Mouse (Mus musculus) heart, embryonic 10.5 days (tissue): ENCODE results near the gene Chrm3. TPM values are rescaled to one million over a fixed set of nuclear protein-coding genes. Genes with fewer than 3 reads are reported as not detected.

Source experiments
- DNase-seq: peaks from one replicate; pipeline ENCODE4 v3.0.0-alpha.2; 2017; ENCODE audit warnings: low spot score
- H3K27ac ChIP-seq: fragments of 300-500 bp; sonication (generic); 2 replicates; pipeline ENCODE4 v1.5.1; 2016; ENCODE audit warnings: mild to moderate bottlenecking
- H3K27me3 ChIP-seq: fragments of 300-500 bp; sonication (generic); 2 replicates; pipeline ENCODE4 v1.6.1; 2016; ENCODE audit warnings: mild to moderate bottlenecking; ENCODE audit not compliant: poor library complexity, insufficient read depth, severe bottlenecking
- H3K36me3 ChIP-seq: fragments of 300-500 bp; sonication (generic); 2 replicates; pipeline ENCODE4 v1.6.1; 2016; ENCODE audit warnings: mild to moderate bottlenecking, moderate library complexity
- H3K4me1 ChIP-seq: fragments of 300-500 bp; sonication (generic); 2 replicates; pipeline ENCODE4 v1.6.1; 2016; ENCODE audit warnings: mild to moderate bottlenecking
- H3K4me3 ChIP-seq: fragments of 300-500 bp; sonication (generic); 2 replicates; pipeline ENCODE4 v1.5.1; 2016; ENCODE audit warnings: mild to moderate bottlenecking, moderate library complexity
- H3K9me3 ChIP-seq: fragments of 300-500 bp; sonication (generic); 2 replicates; pipeline ENCODE4 v1.6.1; 2016; ENCODE audit warnings: mild to moderate bottlenecking, moderate library complexity
- WGBS: fragments of 180-500 bp; shearing (Covaris S2); methylation state at CpG from one replicate; pipeline ENCODE4 v1.1.7; 2016; 5-methylcytosine and 5-hydroxymethylcytosine counted together
- polyA plus RNA-seq: library from polyadenylated mRNA; unstranded; fragments of >200 nt; fragmentation: Nextera tagmentation; extraction: Ambion mirVana; gene quantifications from 2 replicates; pipeline ENCODE4 v1.2.1, GENCODE M21; 2016

Gene Chrm3
- polyA plus RNA-seq, 1 experiment from 2014 or later = 0.39 TPM

GRCm38 (mm10) chr13:10109542-10109941, 251.1 kb downstream of the Chrm3 start:
- no peak overlapping the region for H3K27ac ChIP-seq
- WGBS = 65% methylated on average over 1 of the region's 1 CpGs
- H3K4me3 ChIP-seq = no peak overlapping the region
- H3K27me3 ChIP-seq = no peaks in the 10 kb centered on the region
- no peaks in the 10 kb centered on the region for H3K9me3 ChIP-seq
- no peaks in the 10 kb centered on the region for H3K36me3 ChIP-seq
- no peak for DNase-seq
- no peaks in the 10 kb centered on the region for H3K4me1 ChIP-seq

- no peak for DNase-seq
- Histone ChIP-seq H3K4me3 (no peak overlapping the region), H3K36me3 (no peaks in the 10 kb centered on the region), H3K27ac (no peak overlapping the region), H3K27me3 (no peaks in the 10 kb centered on the region), H3K9me3 (no peaks in the 10 kb centered on the region), H3K4me1 (no peaks in the 10 kb centered on the region)
- WGBS = 78% methylated on average over 7 of the region's 7 CpGs
Measured at GRCm38 (mm10) chr13:10107331-10107730, 253.3 kb downstream of the Chrm3 start.

- Histone ChIP-seq H3K4me3 (no peak overlapping the region), H3K4me1 (no peaks in the 10 kb centered on the region), H3K27ac (no peak overlapping the region), H3K27me3 (no peaks in the 10 kb centered on the region), H3K36me3 (no peaks in the 10 kb centered on the region), H3K9me3 (no peaks in the 10 kb centered on the region)
- DNase-seq = no peak
- WGBS = 79% methylated on average over 4 of the region's 4 CpGs
Measured at GRCm38 (mm10) chr13:10090778-10091177, 269.9 kb downstream of the Chrm3 start.

GRCm38 (mm10) chr13:10086336-10086735, 274.3 kb downstream of the Chrm3 start:
- H3K27me3 ChIP-seq = no peaks in the 10 kb centered on the region
- no peaks in the 10 kb centered on the region for H3K36me3 ChIP-seq
- WGBS = 82% methylated on average over 6 of the region's 6 CpGs
- H3K27ac ChIP-seq = no peak overlapping the region
- no peaks in the 10 kb centered on the region for H3K9me3 ChIP-seq
- H3K4me3 ChIP-seq = no peak overlapping the region
- no peaks in the 10 kb centered on the region for H3K4me1 ChIP-seq
- DNase-seq = no peak

DNA sequence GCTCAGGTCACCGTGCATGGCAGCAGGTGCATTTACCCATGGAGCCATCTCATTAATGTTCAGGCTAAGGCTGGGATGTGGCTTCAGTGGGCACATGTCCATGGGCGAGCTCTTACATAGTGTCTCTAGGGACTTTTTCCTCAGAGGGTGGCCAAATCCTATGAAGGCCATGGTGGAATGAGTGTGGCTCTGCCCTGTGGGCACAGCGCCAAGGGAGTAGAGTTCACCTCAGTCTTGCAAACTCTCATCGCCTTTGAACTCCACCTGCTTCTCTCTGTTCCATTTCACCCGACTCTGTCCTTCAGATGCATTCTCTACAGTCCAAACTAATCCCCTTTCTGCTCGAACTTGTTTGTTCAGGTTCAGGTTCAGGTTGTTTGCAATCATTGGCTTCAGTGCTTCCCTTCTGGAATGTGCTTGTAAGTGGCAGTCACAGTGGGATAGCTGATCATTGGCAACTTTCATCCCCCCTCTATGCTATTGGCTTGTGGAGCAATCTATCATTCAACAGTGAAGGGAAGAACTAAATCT, 278.7 kb downstream of the Chrm3 start:
- H3K4me1 ChIP-seq = no peaks in the 10 kb centered on the region
- no peaks in the 10 kb centered on the region for H3K27me3 ChIP-seq
- H3K9me3 ChIP-seq = no peaks in the 10 kb centered on the region
- 77% methylated on average over 6 of the region's 6 CpGs for WGBS
- no peak for DNase-seq
- no peak overlapping the region for H3K4me3 ChIP-seq
- no peak overlapping the region for H3K27ac ChIP-seq
- H3K36me3 ChIP-seq = no peaks in the 10 kb centered on the region

DNA sequence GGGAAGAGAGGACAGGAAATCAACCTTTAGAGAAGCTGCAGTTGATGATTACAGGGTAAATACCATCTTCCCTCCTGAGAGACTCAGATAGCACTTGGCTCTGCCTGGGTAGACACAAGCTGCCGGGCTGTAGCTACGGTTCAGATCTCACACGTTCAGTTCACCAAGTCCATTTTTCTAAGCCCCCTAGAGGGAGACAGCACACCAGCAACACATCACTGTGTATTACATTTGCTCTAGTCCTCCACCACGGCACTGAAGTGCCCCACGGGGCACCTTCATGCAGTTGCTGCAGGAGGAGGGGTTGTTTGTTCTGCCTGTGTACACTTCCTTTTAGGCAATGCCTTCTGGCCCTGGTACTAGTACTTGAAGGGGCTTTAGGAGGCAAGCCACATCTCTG, 289.5 kb downstream of the Chrm3 start:
- no peaks in the 10 kb centered on the region for H3K4me1 ChIP-seq
- H3K9me3 ChIP-seq = no peaks in the 10 kb centered on the region
- WGBS = 33% methylated on average over 5 of the region's 5 CpGs
- H3K36me3 ChIP-seq = no peaks in the 10 kb centered on the region
- no peak overlapping the region for H3K4me3 ChIP-seq
- H3K27me3 ChIP-seq = no peaks in the 10 kb centered on the region
- H3K27ac ChIP-seq = no peak overlapping the region
- no peak for DNase-seq

DNA sequence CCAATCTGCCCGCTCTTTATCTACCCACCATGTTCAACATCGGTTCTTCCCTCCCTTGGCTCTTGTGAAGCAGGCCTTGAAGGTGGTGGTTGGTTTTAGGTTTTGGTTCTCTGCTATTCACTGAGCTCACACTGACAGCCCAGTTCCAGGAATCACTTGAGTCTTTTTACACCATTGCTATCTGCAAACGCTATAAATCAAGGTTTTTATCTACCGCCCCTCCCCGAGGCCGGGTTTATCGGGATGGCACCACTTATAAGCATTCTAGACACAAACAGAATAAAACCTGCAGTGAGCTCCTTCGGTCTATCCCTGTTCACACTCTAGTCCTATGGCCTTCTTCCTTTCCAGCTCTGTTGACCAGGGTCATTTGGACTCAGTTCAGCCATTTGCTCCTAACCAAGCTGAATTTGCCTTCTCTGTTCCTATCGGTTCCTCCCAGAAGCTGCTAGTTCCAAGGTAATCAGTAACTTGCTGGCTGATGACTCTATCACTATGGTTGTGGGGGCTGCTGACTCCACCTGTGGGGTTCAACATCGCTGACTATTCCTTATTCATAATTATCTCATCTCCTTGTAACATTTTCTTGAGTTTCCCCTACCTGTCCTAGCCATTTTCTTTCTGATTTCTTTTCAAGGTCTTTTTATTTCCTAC, 291.6 kb downstream of the Chrm3 start:
- H3K27me3 ChIP-seq = no peaks in the 10 kb centered on the region
- no peaks in the 10 kb centered on the region for H3K4me1 ChIP-seq
- H3K36me3 ChIP-seq = no peaks in the 10 kb centered on the region
- H3K9me3 ChIP-seq = no peaks in the 10 kb centered on the region
- no peak overlapping the region for H3K27ac ChIP-seq
- H3K4me3 ChIP-seq = no peak overlapping the region
- WGBS = 85% methylated on average over 10 of the region's 10 CpGs
- no peak for DNase-seq

- no peak for DNase-seq
- Histone ChIP-seq H3K9me3 (no peaks in the 10 kb centered on the region), H3K27me3 (no peaks in the 10 kb centered on the region), H3K27ac (no peak overlapping the region), H3K4me1 (no peaks in the 10 kb centered on the region), H3K36me3 (no peaks in the 10 kb centered on the region), H3K4me3 (no peak overlapping the region)
- 83% methylated on average over 12 of the region's 12 CpGs for WGBS
Measured at GRCm38 (mm10) chr13:10066829-10067618, 293.6 kb downstream of the Chrm3 start.

DNA sequence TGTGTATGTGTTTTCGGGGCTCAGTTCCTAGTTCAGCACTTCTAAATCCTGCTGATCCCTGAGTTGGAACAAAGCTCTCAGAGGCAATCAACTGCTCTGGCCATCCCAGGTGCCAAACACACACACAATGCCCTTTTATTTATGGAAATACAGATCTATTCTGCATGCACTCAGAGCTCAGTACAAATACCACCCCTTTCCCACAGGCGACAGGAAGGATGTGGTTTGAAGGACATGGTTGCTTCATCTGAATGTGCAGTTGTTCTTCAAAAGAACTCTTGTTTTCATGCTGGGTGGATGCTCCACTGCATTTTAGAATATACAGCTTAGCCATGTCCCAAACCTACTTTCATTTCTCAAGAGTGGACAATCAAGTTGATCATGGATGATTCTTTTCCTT, 294.9 kb downstream of the Chrm3 start:
- H3K36me3 ChIP-seq = no peaks in the 10 kb centered on the region

GRCm38 (mm10) chr13:10062681-10063080, 298.0 kb downstream of the Chrm3 start:
- Histone ChIP-seq H3K36me3 (no peaks in the 10 kb centered on the region), H3K27me3 (no peaks in the 10 kb centered on the region), H3K4me1 (no peaks in the 10 kb centered on the region), H3K27ac (no peak overlapping the region), H3K4me3 (no peak overlapping the region), H3K9me3 (no peaks in the 10 kb centered on the region)
- no peak for DNase-seq
- WGBS = 84% methylated on average over 5 of the region's 5 CpGs

More for the DNA sequence above, 294.9 kb downstream of the Chrm3 start:
- no peak overlapping the region for H3K27ac ChIP-seq
- H3K4me3 ChIP-seq = no peak overlapping the region
- 84% methylated on average over 2 of the region's 2 CpGs for WGBS
- no peaks in the 10 kb centered on the region for H3K4me1 ChIP-seq
- DNase-seq = no peak
- H3K27me3 ChIP-seq = no peaks in the 10 kb centered on the region
- H3K9me3 ChIP-seq = no peaks in the 10 kb centered on the region

DNA sequence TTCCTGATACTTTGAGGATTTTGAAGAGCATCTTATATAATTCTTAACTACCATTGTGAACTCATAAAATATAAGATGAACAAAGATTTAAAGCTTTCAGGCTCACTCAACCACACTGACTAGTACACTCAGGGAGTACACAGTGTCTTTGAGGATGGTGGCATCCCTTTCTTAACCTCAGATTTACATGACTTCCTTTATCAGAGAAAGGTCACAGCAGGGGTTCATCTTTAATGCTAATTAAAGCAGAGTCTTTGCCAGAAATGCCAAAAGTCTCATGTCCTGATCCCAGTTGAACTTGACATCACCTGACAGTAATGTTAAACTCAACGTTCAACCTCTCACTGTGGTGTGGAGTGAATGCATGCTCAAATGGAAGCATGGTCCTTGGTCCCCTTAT, 301.7 kb downstream of the Chrm3 start:
- no peak for DNase-seq
- Histone ChIP-seq H3K4me1 (no peaks in the 10 kb centered on the region), H3K27ac (no peak overlapping the region), H3K27me3 (no peaks in the 10 kb centered on the region), H3K36me3 (no peaks in the 10 kb centered on the region), H3K4me3 (no peak overlapping the region), H3K9me3 (no peaks in the 10 kb centered on the region)
- 69% methylated on average over 1 of the region's 1 CpGs for WGBS

DNA sequence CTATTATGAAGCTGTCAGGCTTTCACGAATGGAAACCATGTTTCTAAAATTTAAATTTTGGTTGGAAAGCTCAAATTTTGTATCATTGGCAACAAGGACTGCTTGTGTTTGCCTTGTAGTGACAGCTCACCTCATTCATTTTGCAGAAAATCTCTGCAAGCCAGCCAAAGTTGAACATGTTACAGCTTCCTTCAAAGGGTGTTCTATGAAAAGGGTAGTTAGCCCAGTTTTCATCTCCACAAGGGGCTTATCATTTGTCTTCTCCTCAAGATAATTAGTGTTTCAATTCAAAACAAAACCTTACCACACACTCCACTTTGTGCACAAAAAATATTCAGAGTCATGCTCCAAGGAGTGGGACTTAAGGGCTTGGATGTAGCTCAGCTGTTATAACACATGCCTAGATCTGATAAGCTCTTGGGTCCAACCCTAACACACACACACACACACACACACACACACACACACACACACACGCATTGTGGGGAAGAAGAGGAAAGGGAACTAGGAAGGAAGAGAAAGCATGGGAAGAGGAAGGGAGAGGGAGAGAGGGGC, 302.9 kb downstream of the Chrm3 start:
- WGBS = 65% methylated on average over 2 of the region's 2 CpGs
- no peak for DNase-seq
- Histone ChIP-seq H3K9me3 (no peaks in the 10 kb centered on the region), H3K36me3 (no peaks in the 10 kb centered on the region), H3K27ac (no peak overlapping the region), H3K4me1 (no peaks in the 10 kb centered on the region), H3K4me3 (no peak overlapping the region), H3K27me3 (no peaks in the 10 kb centered on the region)

- Histone ChIP-seq H3K9me3 (no peaks in the 10 kb centered on the region), H3K36me3 (no peaks in the 10 kb centered on the region), H3K27ac (no peak overlapping the region), H3K27me3 (no peaks in the 10 kb centered on the region), H3K4me3 (no peak overlapping the region), H3K4me1 (no peaks in the 10 kb centered on the region)
- DNase-seq = no peak
Measured at GRCm38 (mm10) chr13:10054086-10054485, 306.6 kb downstream of the Chrm3 start.
